Mouse (Mus musculus): ENCODE results near the gene Agbl3. TPM values are rescaled to one million over a fixed set of nuclear protein-coding genes. Genes with fewer than 3 reads are reported as not detected.

The Agbl3 gene
- polyA plus RNA-seq, 1 experiment from 2014 or later = 5.9 TPM

DNA sequence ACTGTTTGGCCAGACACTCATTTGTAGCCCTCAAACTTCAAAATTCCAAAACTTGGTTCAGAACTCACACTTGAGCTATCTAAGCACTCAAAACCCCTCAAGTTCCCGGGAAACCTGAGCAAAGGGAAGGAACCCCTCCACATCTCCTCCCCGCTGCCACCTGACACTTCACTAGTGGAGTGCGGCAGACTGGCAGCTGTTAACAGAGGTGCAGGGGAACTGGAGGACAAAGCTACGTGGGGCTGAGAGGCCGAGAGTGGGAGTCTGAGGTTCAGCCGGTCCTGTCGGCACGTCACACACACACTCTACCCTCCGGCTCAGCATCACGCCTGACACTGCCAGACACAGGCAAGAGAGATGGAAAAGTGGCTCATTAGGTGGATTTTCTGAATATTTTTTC, 123.6 kb downstream of the Agbl3 start:
- peaks cover 96% of the 10 kb centered on the region for H3K36me3 ChIP-seq

GRCm38 (mm10) chr6:34904361-34904760, 124.1 kb downstream of the Agbl3 start:
- Histone ChIP-seq H3K36me3 (peaks cover 94% of the 10 kb centered on the region), H3K9me3 (no peaks in the 10 kb centered on the region), H3K27ac (no peak overlapping the region), H3K27me3 (ENCODE audit: insufficient read depth, poor library complexity, severe bottlenecking) (no peaks in the 10 kb centered on the region), H3K4me3 (no peak overlapping the region), H3K4me1 (replicated peaks) (peaks cover 19% of the 10 kb centered on the region)
- WGBS = 90% methylated on average over 6 of the region's 6 CpGs
- DNase-seq (ENCODE audit: low spot score) = no peak

More for the DNA sequence above, 123.6 kb downstream of the Agbl3 start:
- no peak overlapping the region for H3K27ac ChIP-seq
- no peak overlapping the region for H3K4me3 ChIP-seq
- peaks cover 17% of the 10 kb centered on the region; the same call in 1 of the 2 replicates for H3K4me1 ChIP-seq (replicated peaks)
- H3K9me3 ChIP-seq = no peaks in the 10 kb centered on the region
- H3K27me3 ChIP-seq (ENCODE audit: insufficient read depth, poor library complexity, severe bottlenecking) = no peaks in the 10 kb centered on the region
- DNase-seq (ENCODE audit: low spot score) = no peak
- 90% methylated on average over 10 of the region's 10 CpGs for WGBS

DNA sequence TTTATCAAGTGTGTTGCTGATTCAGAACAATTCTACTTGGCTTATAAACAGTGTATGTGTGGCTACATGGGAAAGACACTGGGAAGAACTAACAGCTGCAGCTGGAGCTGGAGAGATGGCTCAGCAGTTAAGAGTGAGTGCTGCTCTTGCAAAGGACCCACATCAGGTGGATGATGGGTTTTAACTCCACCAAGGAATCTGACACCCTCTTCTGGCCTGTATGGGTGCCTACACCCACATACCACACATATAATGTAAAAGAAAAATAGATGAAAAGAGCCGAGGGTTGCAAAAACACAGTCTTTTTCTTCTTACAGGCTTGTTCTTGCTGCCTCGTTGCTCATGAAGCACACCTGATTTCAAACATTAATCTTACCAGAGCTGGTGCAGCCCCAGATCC, 125.9 kb downstream of the Agbl3 start:
- no peaks in the 10 kb centered on the region for H3K9me3 ChIP-seq
- H3K4me1 ChIP-seq (replicated peaks) = peaks cover 31% of the 10 kb centered on the region
- DNase-seq (ENCODE audit: low spot score) = no peak
- H3K4me3 ChIP-seq = no peak overlapping the region
- 87% methylated on average over 2 of the region's 2 CpGs for WGBS
- H3K27me3 ChIP-seq (ENCODE audit: insufficient read depth, poor library complexity, severe bottlenecking) = no peaks in the 10 kb centered on the region
- peaks cover 78% of the 10 kb centered on the region for H3K36me3 ChIP-seq
- no peak overlapping the region for H3K27ac ChIP-seq

DNA sequence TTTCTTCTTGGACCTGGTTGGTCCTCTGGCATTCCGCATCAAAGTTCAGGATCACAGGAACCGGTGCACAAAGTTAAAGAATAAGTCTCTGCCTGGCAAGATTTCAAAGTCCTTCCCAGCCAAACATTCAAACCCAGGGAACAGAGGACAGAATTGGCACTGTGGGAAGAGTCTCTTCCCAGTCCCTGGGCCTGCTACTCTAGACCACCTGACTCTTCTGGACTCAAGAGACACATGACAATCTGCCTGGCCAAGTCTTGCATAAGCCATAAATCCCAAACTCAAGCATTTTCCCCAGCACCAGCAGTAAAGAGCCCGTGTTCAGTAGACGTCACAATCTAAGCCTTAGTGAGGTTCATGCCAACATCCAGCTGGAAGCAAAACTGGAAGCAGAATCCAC, 126.4 kb downstream of the Agbl3 start:
- no peak overlapping the region for H3K4me3 ChIP-seq
- no peaks in the 10 kb centered on the region for H3K27me3 ChIP-seq (ENCODE audit: insufficient read depth, poor library complexity, severe bottlenecking)
- peaks cover 73% of the 10 kb centered on the region for H3K36me3 ChIP-seq
- no peak for DNase-seq (ENCODE audit: low spot score)
- no peak overlapping the region for H3K27ac ChIP-seq
- H3K9me3 ChIP-seq = no peaks in the 10 kb centered on the region
- H3K4me1 ChIP-seq (replicated peaks) = peaks cover 31% of the 10 kb centered on the region
- 92% methylated on average over 4 of the region's 4 CpGs for WGBS

DNA sequence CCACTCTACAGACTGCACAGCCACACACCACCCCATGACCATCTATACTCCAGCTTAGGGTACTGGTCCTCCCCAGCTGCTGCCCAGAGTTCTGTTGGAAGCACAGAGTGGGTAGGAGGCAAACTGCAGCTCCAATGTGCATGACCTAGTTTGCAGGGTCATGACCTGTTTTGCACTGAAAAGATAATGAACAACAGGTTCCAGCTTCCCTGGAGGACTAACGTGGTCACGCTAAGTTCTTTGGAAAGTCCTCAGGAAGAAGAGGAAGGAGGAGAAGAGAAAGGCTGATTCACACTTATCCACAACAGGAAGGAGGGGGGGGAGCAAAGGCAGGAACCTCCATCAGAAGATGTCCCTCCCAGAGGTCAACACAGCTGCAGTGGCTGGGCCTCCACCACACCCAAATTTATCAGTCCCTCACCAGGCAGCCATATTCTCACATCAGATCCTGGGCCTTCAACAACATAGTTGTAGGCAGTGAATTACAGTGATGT, 126.9 kb downstream of the Agbl3 start:
- no peak overlapping the region for H3K27ac ChIP-seq
- 45% methylated on average over 2 of the region's 2 CpGs for WGBS
- peaks cover 68% of the 10 kb centered on the region for H3K36me3 ChIP-seq

DNA sequence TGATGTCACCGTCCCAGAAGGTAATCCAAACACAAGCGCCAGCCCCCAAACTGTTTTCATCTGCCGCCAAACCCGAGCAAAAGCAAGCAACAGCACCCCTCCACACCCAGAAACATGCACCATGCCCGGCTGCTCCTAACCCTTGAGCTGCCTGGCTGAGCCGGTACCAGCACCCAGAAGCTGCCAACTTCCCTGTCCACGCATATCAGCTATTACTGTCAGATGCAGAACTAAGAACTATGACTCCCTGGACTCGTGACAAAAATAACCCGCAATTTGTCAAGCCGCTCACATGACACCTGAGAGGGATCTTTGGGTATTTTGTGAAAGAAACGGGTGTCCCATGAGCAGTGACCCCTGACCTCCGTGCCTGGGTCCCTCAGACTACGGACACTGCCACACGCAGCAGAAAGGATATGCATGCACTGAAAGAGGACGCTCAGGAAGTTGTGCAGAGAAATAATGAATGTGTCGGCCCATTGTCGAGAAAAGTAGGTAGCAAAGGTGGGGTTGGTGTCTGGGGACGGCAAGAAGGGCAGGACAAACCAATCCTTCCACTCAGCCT, 127.5 kb downstream of the Agbl3 start:
- Histone ChIP-seq H3K27me3 (ENCODE audit: insufficient read depth, poor library complexity, severe bottlenecking) (no peaks in the 10 kb centered on the region), H3K4me1 (replicated peaks) (peaks cover 22% of the 10 kb centered on the region), H3K4me3 (no peak overlapping the region), H3K9me3 (no peaks in the 10 kb centered on the region), H3K27ac (no peak overlapping the region), H3K36me3 (peaks cover 62% of the 10 kb centered on the region)
- 88% methylated on average over 18 of the region's 18 CpGs for WGBS
- no peak for DNase-seq (ENCODE audit: low spot score)

More for the DNA sequence above, 126.9 kb downstream of the Agbl3 start:
- H3K4me3 ChIP-seq = no peak overlapping the region
- H3K4me1 ChIP-seq (replicated peaks) = peaks cover 28% of the 10 kb centered on the region
- DNase-seq (ENCODE audit: low spot score) = no peak
- no peaks in the 10 kb centered on the region for H3K9me3 ChIP-seq
- H3K27me3 ChIP-seq (ENCODE audit: insufficient read depth, poor library complexity, severe bottlenecking) = no peaks in the 10 kb centered on the region

Other genes starting within 250 kb of the Agbl3 start
- gene Cald1, start 181.9 kb upstream of the Agbl3 start, polyA plus RNA-seq (2016; fragmentation: Nextera tagmentation; extraction: Ambion mirVana) = 117 and 144 TPM in 2 replicates
- gene Tmem140, start 82.7 kb downstream of the Agbl3 start, polyA plus RNA-seq (2016; fragmentation: Nextera tagmentation; extraction: Ambion mirVana) = 1.6 and 1.9 TPM in 2 replicates
- 17.9 and 18.4 TPM in 2 replicates for gene Cyren, start 97.6 kb downstream of the Agbl3 start, polyA plus RNA-seq (2016; fragmentation: Nextera tagmentation; extraction: Ambion mirVana)
- gene Wdr91, start 130.4 kb downstream of the Agbl3 start, polyA plus RNA-seq (2016; fragmentation: Nextera tagmentation; extraction: Ambion mirVana) = 13.5 and 14.3 TPM in 2 replicates
- not detected in 2 replicates for gene Stra8, start 139.7 kb downstream of the Agbl3 start, polyA plus RNA-seq (2016; fragmentation: Nextera tagmentation; extraction: Ambion mirVana)
- gene Slc23a4, start 208.0 kb downstream of the Agbl3 start, polyA plus RNA-seq (2016; fragmentation: Nextera tagmentation; extraction: Ambion mirVana) = 0.29 and 0.37 TPM in 2 replicates

Data from hindbrain, embryonic 10.5 days (tissue).